Mouse (Mus musculus) skeletal muscle tissue, adult 2 months (tissue): ENCODE measurements around the gene Lrrc49.

Source experiments
- DNase-seq: peaks from one replicate; pipeline ENCODE4 v3.0.0-alpha.2; 2012; ENCODE audit warnings: low read depth, low spot score

Gene Lrrc49

GRCm38 (mm10) chr9:60543422-60544015 is 144.4 kb downstream of the Lrrc49 start:
- DNase-seq = no peak

GRCm38 (mm10) chr9:60530310-60530709 is 157.6 kb downstream of the Lrrc49 start:
- DNase-seq = no peak

DNA sequence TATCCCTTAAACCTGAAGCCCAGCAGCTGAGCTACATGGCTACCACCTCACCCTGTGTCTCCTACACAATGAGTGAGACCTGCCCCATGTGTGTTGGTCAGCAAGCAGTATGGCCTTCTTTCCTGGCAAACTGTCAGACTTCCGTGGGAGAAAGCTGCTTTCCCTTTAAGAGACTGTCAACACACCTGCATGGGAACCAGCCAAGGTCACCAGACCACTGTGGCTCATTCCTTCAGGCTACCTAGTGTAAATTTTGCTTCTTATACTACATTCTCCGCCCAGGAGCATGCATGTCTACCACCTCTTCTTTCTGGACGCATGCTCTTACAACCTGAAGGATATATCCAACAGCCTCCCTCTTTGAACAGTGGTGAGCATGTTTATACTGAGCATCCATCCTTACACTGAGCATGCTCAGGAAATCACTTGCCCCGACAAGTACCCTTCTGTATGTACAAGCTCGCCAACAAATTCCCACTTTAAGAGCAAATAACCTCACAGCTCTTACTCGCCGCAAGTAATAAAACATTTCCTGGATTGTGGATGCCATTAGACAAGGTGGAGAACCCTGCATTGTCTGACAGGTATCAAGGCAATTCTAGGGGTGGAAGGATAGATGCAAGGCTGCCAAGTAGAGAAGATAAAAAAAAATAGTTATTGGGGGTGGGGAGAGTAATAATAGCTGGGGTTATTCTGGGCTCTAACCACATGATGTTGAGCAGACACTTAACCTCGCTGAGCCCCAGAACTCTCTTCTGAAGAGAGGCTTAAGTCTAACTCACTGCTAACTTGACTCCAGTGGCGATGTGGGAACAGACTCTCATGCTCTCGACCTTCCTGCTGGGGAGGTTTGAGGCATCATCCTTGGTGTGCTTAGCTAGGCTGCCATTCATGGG is 158.4 kb downstream of the Lrrc49 start:
- no peak for DNase-seq

DNA sequence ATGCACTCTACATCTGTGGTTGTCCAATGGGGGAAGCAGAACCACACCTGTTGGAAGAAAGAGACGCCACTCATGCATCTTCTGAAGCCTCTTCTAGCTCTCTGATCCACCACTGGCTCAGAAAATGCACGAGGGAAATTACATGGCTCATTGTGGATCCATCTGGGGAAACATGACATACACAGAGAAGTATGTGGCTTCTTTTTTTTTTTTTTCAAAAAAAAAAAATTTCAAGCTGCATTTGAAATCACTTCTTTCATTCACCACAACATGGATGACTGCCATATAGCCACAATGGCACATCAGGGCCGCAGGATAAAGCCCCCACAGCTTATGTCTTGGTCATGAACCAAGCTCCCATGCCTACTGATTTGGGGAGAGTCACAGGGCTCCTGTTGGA is 159.7 kb downstream of the Lrrc49 start:
- no peak for DNase-seq

- no peak for DNase-seq
These were observed 160.1 kb downstream of the Lrrc49 start for GRCm38 (mm10) chr9:60527836-60528235.

GRCm38 (mm10) chr9:60527051-60527450 is 160.9 kb downstream of the Lrrc49 start:
- DNase-seq = no peak

GRCm38 (mm10) chr9:60526195-60526594 is 161.8 kb downstream of the Lrrc49 start:
- no peak for DNase-seq

GRCm38 (mm10) chr9:60521806-60522264 is 166.1 kb downstream of the Lrrc49 start, which contains the start of gene Thsd4:
Gene Thsd4, minus strand, starts transcription at chr9:60522046.
- DNase-seq = no peak

- no peak for DNase-seq
These were observed 166.8 kb downstream of the Lrrc49 start for GRCm38 (mm10) chr9:60521143-60521542.

- no peak for DNase-seq
These were observed 168.4 kb downstream of the Lrrc49 start for GRCm38 (mm10) chr9:60519601-60520000.
